Mouse (Mus musculus): Measurements from ENCODE around the gene Emc9. TPM values are rescaled to one million over a fixed set of nuclear protein-coding genes. Genes with fewer than 3 reads are reported as not detected.

Gene Emc9
- polyA plus RNA-seq, 1 experiment from 2014 or later = 6.4 TPM

GRCm38 (mm10) chr14:55575711-55576110 is 9.4 kb downstream of the Emc9 start:
- no peak overlapping the region for H3K9ac ChIP-seq (ENCODE audit: low read depth, low read length)
- no peak overlapping the region for H3K4me2 ChIP-seq (replicated peaks; ENCODE audit: low read depth, low read length)
- no peak overlapping the region for H3K4me3 ChIP-seq (ENCODE audit: low read depth, low read length)
- no peaks in the 10 kb centered on the region for H3K27me3 ChIP-seq (ENCODE audit: control insufficient read depth, insufficient read depth, low read length)
- peaks cover 3% of the 10 kb centered on the region; the same call in 1 of the 2 replicates for H3K4me1 ChIP-seq (replicated peaks; ENCODE audit: control insufficient read depth, insufficient read depth, low read length)
- 73% methylated on average over 13 of the region's 13 CpGs for WGBS
- peaks cover 2% of the 10 kb centered on the region; the same call in 1 of the 2 replicates for H3K36me3 ChIP-seq (ENCODE audit: control insufficient read depth, insufficient read depth, low read length)
- H3K9me3 ChIP-seq (ENCODE audit: control insufficient read depth, low read length) = no peaks in the 10 kb centered on the region
- no peak for DNase-seq (ENCODE audit: low spot score)
- H3K27ac ChIP-seq (ENCODE audit: low read depth, low read length) = no peak overlapping the region
- no peak for ATAC-seq (ENCODE audit: low FRiP score)

DNA sequence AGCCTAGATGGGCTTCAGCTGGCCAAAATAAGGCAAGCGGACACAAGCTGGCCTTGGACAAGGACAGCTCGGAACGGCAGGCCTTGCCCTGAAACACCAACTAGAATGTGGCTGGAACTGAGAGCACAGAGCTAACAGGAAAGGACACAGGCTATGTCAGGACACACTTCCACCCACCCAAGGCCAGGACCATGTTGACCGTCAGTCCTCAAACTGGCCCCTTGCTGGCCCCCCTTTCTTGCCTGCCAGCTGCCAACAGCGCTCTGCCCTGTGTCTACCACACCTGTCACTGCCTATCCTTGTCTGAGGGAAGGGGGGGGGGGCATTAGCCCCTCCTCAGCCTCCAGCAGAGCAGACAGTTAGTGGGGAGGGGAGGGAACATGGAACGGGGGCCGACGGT is 9.8 kb downstream of the Emc9 start, which contains the start of gene Fitm1:
Fitm1 (plus strand) TSS at position 316 of the 400 bp plus-strand sequence.
- 75% methylated on average over 8 of the region's 8 CpGs for WGBS
- no peak within 1 kb of the TSS for H3K4me2 ChIP-seq (replicated peaks; ENCODE audit: low read depth, low read length)
- ATAC-seq (ENCODE audit: low FRiP score) (no peak), DNase-seq (ENCODE audit: low spot score) (no peak)
- H3K4me1 ChIP-seq (replicated peaks; ENCODE audit: control insufficient read depth, insufficient read depth, low read length) = peaks cover 3% of the 10 kb centered on the region; the same call in 1 of the 2 replicates
- H3K9me3 ChIP-seq (ENCODE audit: control insufficient read depth, low read length) = no peaks in the 10 kb centered on the region
- no peak within 1 kb of the TSS for H3K9ac ChIP-seq (ENCODE audit: low read depth, low read length)
- H3K4me3 ChIP-seq (ENCODE audit: low read depth, low read length) = no peak within 1 kb of the TSS
- H3K27me3 ChIP-seq (ENCODE audit: control insufficient read depth, insufficient read depth, low read length) = no peaks in the 10 kb centered on the region
- H3K27ac ChIP-seq (ENCODE audit: low read depth, low read length) = no peak within 1 kb of the TSS
- H3K36me3 ChIP-seq (ENCODE audit: control insufficient read depth, insufficient read depth, low read length) = peaks cover 1% of the 10 kb centered on the region; the same call in 1 of the 2 replicates

DNA sequence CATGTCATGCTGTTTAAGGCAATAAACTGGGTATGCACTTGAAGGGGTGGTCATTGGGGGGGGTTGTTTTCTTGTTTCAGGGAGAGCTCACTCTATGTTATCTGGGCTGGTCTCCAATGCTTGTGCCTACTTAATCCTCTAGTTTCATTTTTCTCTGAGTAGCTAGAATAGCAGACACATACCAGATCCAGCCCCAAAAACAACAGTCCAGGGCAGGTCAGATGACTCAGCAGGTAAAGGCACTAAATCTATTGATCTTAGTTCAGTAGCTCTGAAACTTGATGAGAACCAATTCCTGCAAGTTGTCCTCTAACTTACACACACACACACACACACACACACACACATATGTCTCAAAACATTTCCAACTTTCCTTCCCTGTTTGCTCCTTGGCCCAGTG is 13.3 kb downstream of the Emc9 start:
- H3K4me1 ChIP-seq (replicated peaks; ENCODE audit: control insufficient read depth, insufficient read depth, low read length) = no peaks in the 10 kb centered on the region
- no peak for ATAC-seq (ENCODE audit: low FRiP score)

DNA sequence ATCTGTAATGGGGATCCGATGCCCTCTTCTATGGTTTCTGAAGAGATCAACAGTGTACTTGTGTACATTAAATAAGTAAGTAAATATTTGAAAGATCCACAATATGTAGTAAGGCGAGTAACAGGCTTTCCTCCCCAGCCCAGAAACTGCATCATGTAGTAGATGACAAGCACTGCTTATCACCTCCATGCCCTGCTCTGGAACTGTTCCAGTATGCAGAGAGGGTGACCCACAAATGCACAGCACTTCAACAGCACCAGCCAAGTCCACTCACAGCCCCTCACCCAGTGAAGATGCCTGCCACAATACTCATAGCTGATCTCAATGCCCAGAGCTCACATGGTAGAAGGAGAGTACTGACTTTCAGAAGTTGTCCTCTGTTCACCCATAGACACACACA is 14.5 kb downstream of the Emc9 start:
- Histone ChIP-seq H3K4me2 (replicated peaks; ENCODE audit: low read depth, low read length) (no peak overlapping the region), H3K27ac (ENCODE audit: low read depth, low read length) (no peak overlapping the region), H3K36me3 (ENCODE audit: control insufficient read depth, insufficient read depth, low read length) (peaks cover 2% of the 10 kb centered on the region; the same call in 1 of the 2 replicates), H3K9ac (ENCODE audit: low read depth, low read length) (no peak overlapping the region), H3K9me3 (ENCODE audit: control insufficient read depth, low read length) (no peaks in the 10 kb centered on the region), H3K27me3 (ENCODE audit: control insufficient read depth, insufficient read depth, low read length) (no peaks in the 10 kb centered on the region), H3K4me1 (replicated peaks; ENCODE audit: control insufficient read depth, insufficient read depth, low read length) (no peaks in the 10 kb centered on the region), H3K4me3 (ENCODE audit: low read depth, low read length) (no peak overlapping the region)
- DNase-seq (ENCODE audit: low spot score) (no peak), ATAC-seq (ENCODE audit: low FRiP score) (no peak)
- 79% methylated on average over 2 of the region's 2 CpGs for WGBS

More for the DNA sequence above, 13.3 kb downstream of the Emc9 start:
- no peak overlapping the region for H3K9ac ChIP-seq (ENCODE audit: low read depth, low read length)
- no peak overlapping the region for H3K27ac ChIP-seq (ENCODE audit: low read depth, low read length)
- no peak overlapping the region for H3K4me3 ChIP-seq (ENCODE audit: low read depth, low read length)
- no peaks in the 10 kb centered on the region for H3K36me3 ChIP-seq (ENCODE audit: control insufficient read depth, insufficient read depth, low read length)
- no peak overlapping the region for H3K4me2 ChIP-seq (replicated peaks; ENCODE audit: low read depth, low read length)
- H3K27me3 ChIP-seq (ENCODE audit: control insufficient read depth, insufficient read depth, low read length) = no peaks in the 10 kb centered on the region
- no peak for DNase-seq (ENCODE audit: low spot score)
- H3K9me3 ChIP-seq (ENCODE audit: control insufficient read depth, low read length) = no peaks in the 10 kb centered on the region

DNA sequence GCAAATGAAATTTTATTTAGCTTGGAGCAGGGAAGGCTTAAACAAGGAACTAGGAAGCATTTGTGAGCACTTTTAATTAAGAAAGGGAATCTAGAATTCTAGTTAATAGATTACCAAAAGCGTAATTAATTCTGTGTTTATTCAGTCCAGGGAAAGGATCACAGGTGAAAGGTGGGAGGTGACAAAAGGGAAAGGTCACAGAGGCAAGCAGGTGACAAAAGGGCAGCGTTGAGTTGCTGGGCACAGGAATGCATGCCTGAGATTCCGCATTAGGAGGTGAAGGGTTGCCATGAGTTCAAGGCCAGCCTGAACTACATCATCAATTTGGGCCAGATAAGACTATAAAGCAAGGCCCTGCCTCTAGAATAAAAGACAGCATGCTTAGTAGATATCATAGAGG is 17.6 kb downstream of the Emc9 start:
- Histone ChIP-seq H3K27me3 (ENCODE audit: control insufficient read depth, insufficient read depth, low read length) (no peaks in the 10 kb centered on the region), H3K9me3 (ENCODE audit: control insufficient read depth, low read length) (no peaks in the 10 kb centered on the region), H3K36me3 (ENCODE audit: control insufficient read depth, insufficient read depth, low read length) (peaks cover 3% of the 10 kb centered on the region; the same call in 1 of the 2 replicates), H3K27ac (ENCODE audit: low read depth, low read length) (no peak overlapping the region), H3K4me3 (ENCODE audit: low read depth, low read length) (no peak overlapping the region), H3K4me1 (replicated peaks; ENCODE audit: control insufficient read depth, insufficient read depth, low read length) (no peaks in the 10 kb centered on the region), H3K4me2 (replicated peaks; ENCODE audit: low read depth, low read length) (no peak overlapping the region), H3K9ac (ENCODE audit: low read depth, low read length) (no peak overlapping the region)
- ATAC-seq (ENCODE audit: low FRiP score) (no peak), DNase-seq (ENCODE audit: low spot score) (no peak)
- 87% methylated on average over 3 of the region's 3 CpGs for WGBS

DNA sequence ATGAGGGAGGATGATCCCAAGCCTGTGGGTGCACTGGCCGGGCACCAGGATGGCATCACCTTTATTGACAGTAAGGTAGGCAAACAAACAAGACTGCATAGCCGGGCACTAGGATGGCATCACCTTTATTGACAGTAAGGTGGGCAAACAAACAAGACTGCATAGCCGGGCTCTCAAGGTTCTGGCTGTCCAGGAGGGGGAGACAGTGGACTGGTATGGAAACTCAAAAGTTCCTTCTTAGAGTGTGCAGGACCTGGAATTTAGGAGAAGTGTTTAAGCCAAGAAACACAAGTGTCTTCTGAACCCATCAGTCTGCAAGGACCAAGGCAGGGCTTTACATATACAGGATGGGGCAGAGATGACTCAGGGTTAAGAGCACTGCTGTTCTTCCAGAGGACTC is 19.4 kb downstream of the Emc9 start:
- H3K4me1 ChIP-seq (replicated peaks; ENCODE audit: control insufficient read depth, insufficient read depth, low read length) = 0 out of 2 replicates have a peak, but pooled peaks cover 4% of the 10 kb centered on the region
- DNase-seq (ENCODE audit: low spot score) = no peak
- H3K9ac ChIP-seq (ENCODE audit: low read depth, low read length) = no peak overlapping the region
- H3K27me3 ChIP-seq (ENCODE audit: control insufficient read depth, insufficient read depth, low read length) = no peaks in the 10 kb centered on the region
- peaks cover 3% of the 10 kb centered on the region; the same call in 1 of the 2 replicates for H3K36me3 ChIP-seq (ENCODE audit: control insufficient read depth, insufficient read depth, low read length)
- no peak overlapping the region for H3K4me3 ChIP-seq (ENCODE audit: low read depth, low read length)
- H3K4me2 ChIP-seq (replicated peaks; ENCODE audit: low read depth, low read length) = no peak overlapping the region
- WGBS = 81% methylated on average over 3 of the region's 3 CpGs
- no peak overlapping the region for H3K27ac ChIP-seq (ENCODE audit: low read depth, low read length)
- H3K9me3 ChIP-seq (ENCODE audit: control insufficient read depth, low read length) = no peaks in the 10 kb centered on the region
- ATAC-seq (ENCODE audit: low FRiP score) = no peak

DNA sequence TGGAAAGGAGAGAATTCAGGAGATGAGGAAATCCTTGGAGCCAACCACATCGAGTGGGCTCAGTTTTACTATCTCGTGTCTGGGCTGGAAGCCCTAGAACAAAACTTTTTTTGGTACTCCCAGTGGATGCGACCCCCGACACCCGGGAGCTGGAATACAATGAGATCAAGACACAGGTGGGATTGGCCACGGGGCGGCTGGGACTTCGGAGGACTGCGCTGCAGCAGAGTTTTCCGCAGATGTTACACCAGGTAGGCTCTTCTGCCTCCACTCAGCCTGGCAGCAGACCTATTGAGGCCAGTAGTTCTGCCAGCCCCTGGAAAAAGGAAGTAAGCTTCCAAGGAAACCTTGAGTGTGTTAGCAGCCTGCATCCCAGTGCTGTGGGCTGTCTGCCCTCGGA is 21.9 kb downstream of the Emc9 start:
- Histone ChIP-seq H3K27me3 (ENCODE audit: control insufficient read depth, insufficient read depth, low read length) (no peaks in the 10 kb centered on the region), H3K36me3 (ENCODE audit: control insufficient read depth, insufficient read depth, low read length) (peaks cover 3% of the 10 kb centered on the region; the same call in 1 of the 2 replicates), H3K4me3 (ENCODE audit: low read depth, low read length) (no peak overlapping the region), H3K27ac (ENCODE audit: low read depth, low read length) (no peak overlapping the region), H3K9me3 (ENCODE audit: control insufficient read depth, low read length) (no peaks in the 10 kb centered on the region), H3K4me1 (replicated peaks; ENCODE audit: control insufficient read depth, insufficient read depth, low read length) (0 out of 2 replicates have a peak, but pooled peaks cover 4% of the 10 kb centered on the region), H3K4me2 (replicated peaks; ENCODE audit: low read depth, low read length) (no peak overlapping the region), H3K9ac (ENCODE audit: low read depth, low read length) (no peak overlapping the region)
- DNase-seq (ENCODE audit: low spot score) (no peak), ATAC-seq (ENCODE audit: low FRiP score) (no peak)
- WGBS = 92% methylated on average over 11 of the region's 11 CpGs

DNA sequence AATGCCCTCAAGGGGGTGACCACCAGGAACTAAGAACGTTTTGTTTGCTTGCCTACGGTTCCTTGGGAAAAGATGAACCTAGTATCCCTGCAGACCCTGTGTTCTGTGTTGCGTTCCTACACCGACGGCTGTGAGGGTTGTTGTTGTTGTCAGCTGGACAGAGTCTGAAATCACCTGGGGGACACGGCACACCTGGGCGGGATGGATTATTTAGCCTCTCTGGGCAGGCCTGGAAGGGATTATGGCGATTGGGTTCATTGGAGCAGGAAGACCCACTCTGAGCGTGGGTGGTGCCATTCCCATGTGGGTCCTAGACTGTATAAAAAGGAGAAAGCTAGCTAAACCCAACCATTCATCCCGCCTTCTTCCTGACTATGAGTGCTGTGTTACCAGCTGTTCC is 23.2 kb downstream of the Emc9 start:
- H3K27me3 ChIP-seq (ENCODE audit: control insufficient read depth, insufficient read depth, low read length) = no peaks in the 10 kb centered on the region
- no peak for DNase-seq (ENCODE audit: low spot score)
- H3K9ac ChIP-seq (ENCODE audit: low read depth, low read length) = no peak overlapping the region
- H3K27ac ChIP-seq (ENCODE audit: low read depth, low read length) = no peak overlapping the region
- no peak overlapping the region for H3K4me2 ChIP-seq (replicated peaks; ENCODE audit: low read depth, low read length)
- ATAC-seq (ENCODE audit: low FRiP score) = no peak
- no peak overlapping the region for H3K4me3 ChIP-seq (ENCODE audit: low read depth, low read length)
- H3K9me3 ChIP-seq (ENCODE audit: control insufficient read depth, low read length) = no peaks in the 10 kb centered on the region
- 0 out of 2 replicates have a peak, but pooled peaks cover 4% of the 10 kb centered on the region for H3K4me1 ChIP-seq (replicated peaks; ENCODE audit: control insufficient read depth, insufficient read depth, low read length)
- WGBS = 88% methylated on average over 10 of the region's 10 CpGs
- peaks cover 3% of the 10 kb centered on the region; the same call in 1 of the 2 replicates for H3K36me3 ChIP-seq (ENCODE audit: control insufficient read depth, insufficient read depth, low read length)

Data from hindbrain, embryonic 11.5 days (tissue).